Mouse (Mus musculus): ENCODE data around the gene Cpm. TPM values are rescaled to one million over a fixed set of nuclear protein-coding genes. Genes with fewer than 3 reads are reported as not detected.
"Not testable (repeated sequence)": the region's sequence is repeated elsewhere in the genome, so short reads cannot be mapped to it uniquely, and the experiment has no call there.

Cpm gene
- polyA plus RNA-seq, 1 experiment from 2014 or later: 5.9 TPM

DNA sequence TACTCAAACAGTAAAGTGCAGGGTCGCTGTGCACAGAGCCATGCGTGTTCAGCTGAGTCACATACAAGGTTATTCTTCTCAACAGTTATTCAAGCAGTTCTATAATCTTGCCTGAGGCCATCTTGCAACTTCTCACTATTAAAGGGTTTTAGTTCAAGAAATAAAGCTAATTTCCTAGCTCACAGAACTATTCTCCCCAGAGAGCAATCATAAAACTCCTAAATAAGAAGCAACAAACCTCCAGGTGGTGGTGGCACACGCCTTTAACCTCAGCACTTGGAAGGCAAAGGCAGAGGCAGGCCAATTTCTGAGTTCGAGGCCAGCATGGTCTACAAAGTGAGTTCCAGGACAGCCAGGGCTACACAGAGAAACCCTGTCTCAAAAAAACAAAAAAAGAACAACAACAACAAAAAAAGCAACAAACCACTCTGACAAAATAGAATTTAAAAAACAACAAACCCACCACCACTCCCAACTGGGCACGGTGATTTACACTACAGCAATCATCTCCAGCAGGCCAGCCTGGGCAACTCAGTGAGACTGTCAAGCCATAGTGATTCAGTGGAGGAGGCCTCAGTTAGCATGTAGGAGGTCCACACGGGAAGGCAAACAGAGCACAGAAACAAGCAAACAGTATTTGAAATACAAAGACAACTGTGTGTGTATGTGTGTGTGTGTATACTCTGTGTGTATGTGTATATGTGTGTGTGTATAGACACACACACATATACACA is 67.7 kb downstream of the Cpm start:
- H3K27ac ChIP-seq: no peak overlapping the region
- no peak overlapping the region for H3K4me3 ChIP-seq
- no peak for DNase-seq (ENCODE audit: extremely low spot score, low spot score)
- no peaks in the 10 kb centered on the region for H3K4me1 ChIP-seq
- no peaks in the 10 kb centered on the region for H3K9me3 ChIP-seq
- no peaks in the 10 kb centered on the region for H3K27me3 ChIP-seq (ENCODE audit: poor library complexity, severe bottlenecking)
- peaks cover 97% of the 10 kb centered on the region for H3K36me3 ChIP-seq (replicated peaks)
- whole genome bisulfite sequencing: 91% methylated on average over 6 of the region's 6 CpGs

DNA sequence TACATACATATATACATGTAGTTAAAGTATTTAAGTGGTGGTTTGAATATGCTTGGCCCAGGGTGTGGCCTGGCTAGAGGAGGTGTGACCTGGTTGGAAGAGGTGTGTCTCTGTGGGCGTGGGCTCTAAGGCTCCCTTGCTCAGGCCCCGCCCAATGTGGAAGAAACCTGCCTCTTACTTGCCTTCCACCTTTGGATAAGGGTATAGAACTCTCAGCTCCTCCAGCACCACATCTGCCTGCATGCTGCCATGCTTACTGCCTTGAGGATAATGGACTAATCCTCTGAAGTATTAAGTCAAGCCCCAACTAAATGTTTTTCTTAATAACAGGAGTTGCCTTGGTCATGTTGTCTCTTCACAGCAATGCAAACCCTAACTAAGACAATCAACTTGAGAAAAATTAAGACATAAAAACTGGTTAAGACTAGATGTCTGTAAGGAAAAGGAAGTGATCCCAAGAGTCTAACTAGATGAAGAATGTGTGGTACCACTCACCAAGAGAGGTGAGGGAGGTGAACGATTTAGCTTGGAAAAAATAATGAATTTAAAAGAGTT is 68.3 kb downstream of the Cpm start:
- WGBS: 94% methylated on average over 3 of the region's 3 CpGs
- Histone ChIP-seq H3K9me3 (no peaks in the 10 kb centered on the region), H3K4me3 (no peak overlapping the region), H3K27ac (no peak overlapping the region), H3K4me1 (no peaks in the 10 kb centered on the region), H3K36me3 (replicated peaks) (peaks cover 97% of the 10 kb centered on the region), H3K27me3 (ENCODE audit: poor library complexity, severe bottlenecking) (no peaks in the 10 kb centered on the region)
- no peak for DNase-seq (ENCODE audit: extremely low spot score, low spot score)

DNA sequence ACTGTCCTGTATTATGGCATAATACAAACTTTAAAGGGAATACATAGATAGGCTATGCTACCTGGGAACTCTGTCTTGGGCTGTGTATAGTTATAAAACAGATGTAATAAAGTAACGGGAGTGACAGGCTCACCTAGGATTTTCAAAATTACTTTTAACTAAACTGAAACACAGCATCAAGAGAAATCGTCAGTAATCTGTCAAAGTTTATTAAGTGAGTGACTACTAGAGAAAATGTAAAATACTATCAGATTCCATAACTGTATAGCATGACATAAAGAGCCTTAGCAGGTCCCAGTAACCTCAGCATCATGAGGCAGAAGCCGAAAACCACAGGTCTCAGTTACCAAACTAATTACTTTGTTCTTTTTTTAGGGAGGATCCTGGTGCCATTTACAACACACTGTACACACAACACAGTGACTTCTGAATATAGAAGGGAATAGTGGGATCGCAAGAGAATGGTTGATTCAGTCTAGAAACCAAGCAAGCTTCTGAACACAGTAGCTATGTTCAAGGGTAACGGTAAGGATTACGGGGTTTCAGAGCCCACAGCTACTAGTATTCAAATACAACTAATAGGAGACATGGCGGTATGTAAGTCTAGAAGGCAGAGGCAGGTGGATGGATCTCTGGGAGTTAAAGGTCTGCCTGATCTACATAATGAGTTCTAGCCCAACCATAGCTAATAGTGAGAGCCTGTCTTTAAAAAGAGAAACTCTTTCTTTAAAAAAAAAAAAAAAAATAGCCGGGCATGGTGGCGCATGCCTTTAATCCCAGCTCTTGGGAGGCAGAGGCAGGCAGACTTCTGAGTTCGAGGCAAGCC is 69.2 kb downstream of the Cpm start:
- Histone ChIP-seq H3K9me3 (no peaks in the 10 kb centered on the region), H3K27ac (no peak overlapping the region), H3K36me3 (replicated peaks) (peaks cover 99% of the 10 kb centered on the region), H3K27me3 (ENCODE audit: poor library complexity, severe bottlenecking) (no peaks in the 10 kb centered on the region), H3K4me1 (no peaks in the 10 kb centered on the region), H3K4me3 (no peak overlapping the region)
- WGBS: 96% methylated on average over 10 of the region's 10 CpGs
- no peak for DNase-seq (ENCODE audit: extremely low spot score, low spot score)

DNA sequence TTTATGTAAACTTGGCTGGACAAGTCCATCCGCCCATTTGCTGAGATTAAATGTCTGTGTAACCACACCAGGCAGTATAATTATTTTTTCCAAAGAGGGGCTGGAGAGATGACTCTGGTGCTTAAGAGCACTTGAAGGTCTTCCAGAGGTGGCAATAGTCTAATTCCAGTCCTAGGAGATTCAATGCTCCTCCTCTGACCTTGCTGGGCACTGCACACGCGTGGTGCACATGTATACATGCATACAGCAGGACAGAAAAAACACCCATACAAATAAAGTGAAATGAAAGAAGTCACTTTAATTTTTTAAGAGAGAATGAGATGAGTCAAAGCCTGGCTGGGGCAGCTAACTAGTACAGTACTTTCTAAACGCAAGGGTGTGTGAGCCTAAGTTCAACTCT is 70.6 kb downstream of the Cpm start:
- Histone ChIP-seq H3K9me3 (no peaks in the 10 kb centered on the region), H3K4me1 (no peaks in the 10 kb centered on the region), H3K27me3 (ENCODE audit: poor library complexity, severe bottlenecking) (no peaks in the 10 kb centered on the region), H3K27ac (no peak overlapping the region), H3K36me3 (replicated peaks) (peaks cover 100% of the 10 kb centered on the region), H3K4me3 (no peak overlapping the region)
- 95% methylated on average over 4 of the region's 4 CpGs for whole genome bisulfite sequencing
- DNase-seq (ENCODE audit: extremely low spot score, low spot score): no peak

DNA sequence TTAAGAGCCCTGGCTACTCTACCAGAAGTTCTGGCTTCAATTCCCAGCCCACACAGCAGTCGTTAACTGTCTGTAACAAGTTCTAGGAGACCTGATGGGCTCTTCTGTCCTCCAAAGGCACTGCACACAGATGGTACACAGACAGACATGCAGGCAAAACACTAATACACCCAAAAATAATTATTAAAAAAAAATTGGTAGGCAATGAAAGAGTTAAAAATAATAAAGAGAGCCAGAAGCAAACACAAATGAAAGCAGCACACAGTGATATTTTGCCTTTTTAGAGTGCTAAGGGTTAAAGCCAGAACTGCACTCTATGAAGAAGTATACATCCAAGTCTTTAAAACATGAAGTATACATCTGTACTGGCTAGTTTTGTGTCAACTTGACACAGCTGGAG is 71.2 kb downstream of the Cpm start:
- Histone ChIP-seq H3K9me3 (no peaks in the 10 kb centered on the region), H3K36me3 (replicated peaks) (peaks cover 100% of the 10 kb centered on the region), H3K27ac (no peak overlapping the region), H3K4me1 (no peaks in the 10 kb centered on the region), H3K27me3 (ENCODE audit: poor library complexity, severe bottlenecking) (no peaks in the 10 kb centered on the region), H3K4me3 (no peak overlapping the region)
- WGBS: 94% methylated on average over 1 of the region's 1 CpGs
- DNase-seq (ENCODE audit: extremely low spot score, low spot score): no peak

DNA sequence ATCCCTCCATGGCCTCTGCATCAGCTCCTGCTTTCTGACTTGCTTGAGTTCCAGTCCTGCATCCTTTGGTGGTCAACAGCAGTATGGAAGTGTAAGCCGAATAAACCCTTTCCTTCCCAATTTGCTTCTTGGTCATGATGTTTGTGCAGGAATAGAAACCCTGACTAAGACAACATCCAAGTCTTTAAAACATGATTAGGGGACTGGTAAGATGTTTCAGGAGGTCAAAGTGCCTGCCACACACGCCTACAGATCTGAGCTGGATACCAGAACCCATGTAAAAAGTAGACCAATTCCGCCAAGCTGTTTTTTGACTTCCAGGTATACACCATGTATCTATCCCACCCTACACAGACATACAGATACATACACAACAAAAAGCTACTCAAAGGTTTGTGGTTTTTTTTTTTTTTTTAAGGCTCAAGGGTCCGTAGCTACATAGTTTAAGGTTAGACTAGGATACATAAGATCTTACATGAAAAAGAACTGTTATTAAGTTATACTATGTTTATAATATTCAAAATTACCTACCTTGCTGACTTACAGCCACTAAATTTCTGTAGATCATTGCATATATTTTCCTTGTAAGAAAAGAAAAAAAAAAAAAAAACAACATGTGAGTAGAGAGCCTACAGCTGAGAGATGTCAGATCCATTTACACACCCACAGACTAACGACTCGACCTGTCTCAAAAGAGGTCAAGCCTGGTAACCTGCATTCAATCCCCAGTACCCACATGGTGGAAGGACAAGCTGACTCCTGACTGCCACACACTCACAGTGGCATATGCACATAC is 71.9 kb downstream of the Cpm start:
- H3K4me1 ChIP-seq: no peaks in the 10 kb centered on the region
- no peaks in the 10 kb centered on the region for H3K9me3 ChIP-seq
- H3K27me3 ChIP-seq (ENCODE audit: poor library complexity, severe bottlenecking): no peaks in the 10 kb centered on the region
- peaks cover 100% of the 10 kb centered on the region for H3K36me3 ChIP-seq (replicated peaks)
- WGBS: 90% methylated on average over 6 of the region's 6 CpGs
- H3K4me3 ChIP-seq: no peak overlapping the region
- no peak overlapping the region for H3K27ac ChIP-seq
- DNase-seq (ENCODE audit: extremely low spot score, low spot score): no peak

DNA sequence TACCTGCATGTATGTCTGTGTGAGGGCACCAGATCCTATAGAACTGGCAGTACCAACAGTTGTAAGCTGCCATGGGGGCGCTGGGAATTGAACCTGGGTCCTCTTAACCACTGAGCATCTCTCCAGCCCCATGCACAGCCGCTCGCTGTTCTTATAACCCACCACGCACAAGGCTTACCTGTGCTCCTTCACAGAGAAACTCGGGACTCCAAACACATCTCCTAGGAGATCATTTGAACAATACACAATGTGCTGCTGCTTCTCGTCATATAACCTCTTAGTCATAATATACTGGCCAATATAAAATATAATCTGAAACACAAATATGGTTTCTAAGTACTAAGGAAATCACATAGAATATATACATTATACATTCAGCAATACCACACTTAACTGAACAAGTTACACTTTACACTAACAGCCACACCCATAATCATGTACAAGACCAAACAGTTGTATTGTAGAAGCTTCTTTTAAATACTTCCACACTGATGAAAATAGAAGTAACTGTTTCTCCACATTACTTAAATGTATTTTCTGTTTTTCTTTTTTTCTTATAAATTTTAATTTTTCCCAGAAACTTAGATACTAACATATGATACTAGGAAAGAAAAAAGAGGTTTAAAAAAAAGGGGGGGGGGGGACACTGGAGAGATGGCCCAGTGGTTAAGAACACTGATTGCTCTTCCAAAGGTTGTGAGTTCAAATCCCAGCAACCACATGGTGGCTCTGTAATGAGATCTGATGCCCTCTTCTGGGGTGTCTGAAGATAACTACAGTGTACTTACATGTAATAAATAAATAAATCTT is 72.9 kb downstream of the Cpm start:
- Histone ChIP-seq H3K27ac (no peak overlapping the region), H3K36me3 (replicated peaks) (peaks cover 100% of the 10 kb centered on the region), H3K4me1 (no peaks in the 10 kb centered on the region), H3K27me3 (ENCODE audit: poor library complexity, severe bottlenecking) (no peaks in the 10 kb centered on the region), H3K4me3 (no peak overlapping the region), H3K9me3 (no peaks in the 10 kb centered on the region)
- 94% methylated on average over 6 of the region's 6 CpGs for WGBS
- DNase-seq (ENCODE audit: extremely low spot score, low spot score): no peak

DNA sequence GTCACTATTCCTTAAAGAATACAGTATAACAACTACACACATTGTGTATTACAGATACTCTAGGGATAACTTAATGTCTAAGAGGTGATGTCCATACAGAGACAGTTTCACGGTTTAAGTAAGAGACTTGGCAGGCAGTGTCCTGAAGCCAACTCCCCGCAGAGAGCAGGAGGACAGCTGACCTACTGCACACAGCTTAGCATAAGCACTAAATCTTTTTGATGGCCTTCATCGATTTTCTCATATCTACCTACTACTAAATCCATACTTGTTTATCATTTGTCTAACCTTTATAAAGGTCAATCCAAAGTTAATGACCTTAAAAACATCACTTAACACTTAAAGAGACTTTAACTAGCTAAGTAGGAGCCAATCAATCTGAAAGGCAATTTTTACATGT is 74.2 kb downstream of the Cpm start:
- no peak overlapping the region for H3K4me3 ChIP-seq
- no peak overlapping the region for H3K27ac ChIP-seq
- no peaks in the 10 kb centered on the region for H3K9me3 ChIP-seq
- WGBS: 93% methylated on average over 3 of the region's 3 CpGs
- peaks cover 100% of the 10 kb centered on the region for H3K36me3 ChIP-seq (replicated peaks)
- H3K4me1 ChIP-seq: no peaks in the 10 kb centered on the region
- DNase-seq (ENCODE audit: extremely low spot score, low spot score): no peak
- no peaks in the 10 kb centered on the region for H3K27me3 ChIP-seq (ENCODE audit: poor library complexity, severe bottlenecking)

DNA sequence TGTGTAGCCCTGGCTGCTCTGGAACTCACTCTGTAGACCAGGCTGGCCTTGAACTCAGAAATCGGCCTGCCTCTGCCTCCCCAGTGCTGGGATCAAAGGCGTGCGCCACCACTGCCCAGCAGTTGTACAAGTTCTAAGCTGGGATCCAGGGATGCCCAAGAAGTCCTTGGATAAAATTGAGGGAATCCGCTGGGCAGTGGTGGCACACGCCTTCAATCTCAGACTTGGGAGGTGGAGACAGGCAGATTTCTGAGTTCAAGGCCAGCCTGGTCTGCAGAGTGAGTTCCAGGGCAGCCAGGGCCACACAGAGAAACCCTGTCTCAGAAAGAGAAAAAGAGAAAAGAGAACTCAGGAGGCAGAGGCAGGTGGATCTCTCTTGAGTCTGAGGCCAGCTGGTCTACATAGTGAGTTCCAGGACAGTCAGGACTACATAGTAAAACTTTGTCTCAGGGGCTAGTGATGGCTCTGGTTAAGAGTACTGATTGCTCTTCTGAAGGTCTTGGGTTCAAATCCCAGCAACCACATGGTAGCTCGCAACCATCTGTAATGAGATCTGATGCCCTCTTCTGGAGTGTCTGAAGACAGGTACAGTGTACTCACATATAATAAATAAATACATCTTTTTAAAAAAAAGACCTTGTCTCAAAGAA is 75.1 kb downstream of the Cpm start:
- not testable (repeated sequence) for H3K9me3 ChIP-seq; H3K27me3 ChIP-seq (ENCODE audit: poor library complexity, severe bottlenecking); H3K4me3 ChIP-seq; H3K27ac ChIP-seq; DNase-seq (ENCODE audit: extremely low spot score, low spot score); H3K4me1 ChIP-seq
- 96% methylated on average over 6 of the region's 6 CpGs for WGBS
- H3K36me3 ChIP-seq (replicated peaks): peaks cover 100% of the 10 kb centered on the region

DNA sequence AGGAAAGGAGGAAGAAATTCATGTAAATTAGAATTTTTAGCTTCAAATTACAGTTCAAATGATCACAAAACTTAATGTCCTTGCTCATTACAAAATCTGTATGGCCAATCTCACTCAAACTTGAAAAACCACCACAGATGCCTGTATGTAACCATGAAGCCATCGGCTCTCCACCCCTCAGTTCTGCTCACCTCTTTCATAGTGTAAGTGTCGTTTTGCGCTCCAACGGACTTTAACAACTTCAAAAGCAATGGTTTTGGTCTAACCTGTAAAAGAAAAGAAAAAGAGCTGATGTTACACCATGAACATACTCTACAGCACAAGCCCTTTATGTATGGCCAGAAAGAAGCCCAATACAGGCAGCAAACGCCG is 75.7 kb downstream of the Cpm start:
- 94% methylated on average over 6 of the region's 6 CpGs for WGBS
- Histone ChIP-seq H3K9me3 (no peaks in the 10 kb centered on the region), H3K27ac (no peak overlapping the region), H3K4me3 (no peak overlapping the region), H3K4me1 (peaks cover 10% of the 10 kb centered on the region), H3K27me3 (ENCODE audit: poor library complexity, severe bottlenecking) (no peaks in the 10 kb centered on the region), H3K36me3 (replicated peaks) (peaks cover 95% of the 10 kb centered on the region)
- DNase-seq (ENCODE audit: extremely low spot score, low spot score): no peak

DNA sequence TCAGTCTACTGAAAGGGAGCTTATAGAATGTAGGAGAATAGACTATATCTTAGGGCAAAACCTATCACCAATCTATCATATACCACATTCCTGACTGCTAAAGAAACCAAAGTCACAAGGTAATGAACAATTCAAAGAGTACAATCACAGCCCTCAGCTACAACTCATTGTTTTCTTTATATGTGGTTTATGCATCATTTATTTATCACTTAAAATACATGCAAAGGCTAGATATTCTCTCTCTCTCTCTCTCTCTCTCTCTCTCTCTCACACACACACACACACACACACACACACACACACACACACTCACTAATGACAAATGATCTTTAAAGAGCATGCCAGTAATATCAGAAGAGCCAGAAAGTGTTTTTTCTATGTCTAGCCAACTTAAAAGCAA is 76.5 kb downstream of the Cpm start:
- Histone ChIP-seq H3K36me3 (replicated peaks) (peaks cover 86% of the 10 kb centered on the region), H3K27ac (no peak overlapping the region), H3K9me3 (no peaks in the 10 kb centered on the region), H3K4me1 (peaks cover 10% of the 10 kb centered on the region), H3K27me3 (ENCODE audit: poor library complexity, severe bottlenecking) (no peaks in the 10 kb centered on the region), H3K4me3 (no peak overlapping the region)
- no peak for DNase-seq (ENCODE audit: extremely low spot score, low spot score)

DNA sequence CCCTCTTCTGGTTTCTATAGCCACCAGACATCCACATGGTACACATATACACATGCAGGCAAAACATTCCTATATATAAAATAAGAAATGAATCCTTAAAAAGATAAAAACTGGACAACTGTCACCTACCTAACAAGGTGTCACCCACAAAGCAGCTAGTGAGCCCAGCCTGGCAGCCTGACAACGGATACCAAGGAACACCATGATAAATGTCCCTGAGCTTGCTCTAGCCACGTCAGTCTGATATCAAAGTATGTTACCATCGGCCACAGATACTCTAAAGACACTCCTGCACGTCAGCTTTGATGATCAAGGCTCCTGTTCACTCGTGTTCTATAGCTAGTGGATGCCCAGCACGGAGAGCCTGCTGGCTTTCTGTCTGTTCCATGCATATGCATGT is 77.1 kb downstream of the Cpm start:
- Histone ChIP-seq H3K27me3 (ENCODE audit: poor library complexity, severe bottlenecking) (no peaks in the 10 kb centered on the region), H3K27ac (no peak overlapping the region), H3K4me1 (peaks cover 15% of the 10 kb centered on the region), H3K4me3 (no peak overlapping the region), H3K9me3 (no peaks in the 10 kb centered on the region), H3K36me3 (replicated peaks) (peaks cover 80% of the 10 kb centered on the region)
- no peak for DNase-seq (ENCODE audit: extremely low spot score, low spot score)
- 94% methylated on average over 6 of the region's 6 CpGs for WGBS

Measured in forebrain, embryonic 10.5 days (tissue).